Mouse (Mus musculus): ENCODE measurements around the gene Cdc42ep2. TPM values are rescaled to one million over a fixed set of nuclear protein-coding genes. Genes with fewer than 3 reads are reported as not detected.
"Not testable (repeated sequence)": the region's sequence is repeated elsewhere in the genome, so short reads cannot be mapped to it uniquely, and the experiment has no call there.

Gene Cdc42ep2
- total RNA-seq, 2 experiments from 2014 or later, result 11.4 TPM

- DNase-seq (ENCODE audit: low spot score in 2 of 2), result no peak
Measured at GRCm38 (mm10) chr19:5913007-5913719, 11.5 kb downstream of the Cdc42ep2 start, which contains the start of gene Dpf2. TSS of gene Dpf2 (minus strand) at chr19:5913010.

- DNase-seq (ENCODE audit: low spot score in 2 of 2), result peak; percentile 97 to 99
Measured at GRCm38 (mm10) chr19:5912103-5913006, 12.3 kb downstream of the Cdc42ep2 start.

DNA sequence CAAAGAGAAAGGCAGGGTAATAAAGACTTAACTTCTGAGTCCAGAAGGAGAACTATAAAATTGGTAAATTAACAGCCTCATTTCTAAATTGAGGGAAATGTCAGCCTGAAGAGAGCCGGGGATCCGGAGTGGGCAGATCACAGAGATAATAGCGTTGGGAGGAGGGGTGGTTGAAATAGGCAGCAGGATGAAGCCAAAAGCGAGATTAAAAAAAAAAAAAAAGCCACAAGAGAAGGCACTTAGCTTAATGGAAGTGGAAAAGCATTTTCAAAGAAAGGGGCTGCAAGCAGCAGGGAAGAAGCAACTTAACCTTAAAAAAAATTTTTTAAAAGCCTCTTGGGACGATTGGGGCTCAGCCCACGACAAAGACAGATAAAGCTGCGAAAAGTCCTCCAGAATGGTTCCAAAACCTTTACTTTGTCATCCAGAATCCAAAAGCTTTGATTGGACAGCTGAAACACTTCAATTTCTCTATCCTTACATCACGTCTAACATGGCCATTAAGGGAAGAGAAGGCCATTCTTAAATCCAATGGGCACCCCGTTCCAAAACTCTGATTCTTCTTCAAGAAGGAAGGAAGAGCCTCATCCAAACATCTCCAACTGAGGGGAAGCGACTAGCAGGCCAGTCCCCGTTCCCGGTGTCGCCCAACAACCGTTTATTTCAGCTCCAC is 13.1 kb downstream of the Cdc42ep2 start:
- DNase-seq (ENCODE audit: low spot score in 2 of 2), result no peak

DNA sequence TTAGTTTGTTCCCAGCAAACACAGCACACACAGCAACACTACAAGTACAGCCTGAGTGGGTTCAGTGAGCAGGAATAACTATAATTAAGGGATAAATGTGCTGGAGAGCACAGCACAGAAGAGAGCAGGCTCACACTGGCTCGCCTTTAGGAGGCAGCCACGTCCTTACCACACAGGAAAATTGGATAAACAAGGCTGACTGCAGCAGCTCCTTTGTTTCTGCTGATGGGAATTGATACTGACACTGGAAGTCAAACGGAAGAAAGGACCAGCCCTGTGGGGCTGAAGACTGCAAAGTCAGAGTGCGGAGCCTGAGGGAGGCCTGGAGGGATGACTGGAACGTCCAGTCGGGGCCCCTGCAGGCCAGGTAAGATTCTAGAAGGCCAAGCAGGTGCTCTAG is 14.4 kb downstream of the Cdc42ep2 start:
- no peak for DNase-seq (ENCODE audit: low spot score in 2 of 2)

- DNase-seq (ENCODE audit: low spot score in 2 of 2), result no peak
Measured at GRCm38 (mm10) chr19:5907275-5907674, 17.3 kb downstream of the Cdc42ep2 start.

DNA sequence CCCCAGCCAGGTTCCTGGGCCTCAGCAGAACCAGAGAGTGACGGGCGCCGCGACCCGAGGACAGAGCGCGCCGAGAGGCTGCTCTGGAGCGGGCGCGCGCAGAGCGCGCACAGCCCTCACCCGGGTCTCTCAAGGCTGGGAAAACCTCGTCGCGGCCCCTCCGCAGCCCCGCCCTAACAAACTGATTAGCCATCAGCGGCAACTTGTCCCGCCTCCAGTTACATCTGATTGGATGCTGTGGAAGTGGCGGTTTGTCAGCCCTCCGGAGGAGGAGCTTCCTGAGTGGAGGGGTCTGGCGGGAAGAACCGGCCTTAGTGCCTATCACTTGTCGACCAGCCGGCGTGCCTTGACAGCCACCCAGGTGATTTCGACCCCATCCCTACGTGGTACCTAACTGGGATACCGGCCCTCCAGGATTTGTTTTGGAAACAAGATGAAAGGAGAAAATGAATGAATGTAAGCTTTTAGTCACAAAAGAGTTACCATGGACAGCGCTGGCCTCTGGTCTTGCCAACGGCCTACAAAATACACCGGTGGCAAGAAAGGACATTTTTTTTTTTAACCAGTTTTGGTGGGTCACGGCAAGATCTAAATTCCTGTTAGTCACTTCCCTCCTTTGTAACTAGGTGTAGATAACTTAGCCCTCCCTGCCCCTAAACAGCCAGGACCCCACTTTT is 30.5 kb downstream of the Cdc42ep2 start, which contains the start of gene Tigd3:
TSS of gene Tigd3 (minus strand) at position 148 of the 677 bp plus-strand sequence.
- DNase-seq (ENCODE audit: low spot score in 2 of 2), result peak; percentile 78 to 91

GRCm38 (mm10) chr19:5893282-5894001 is 31.2 kb downstream of the Cdc42ep2 start:
- no peak for DNase-seq (ENCODE audit: low spot score in 2 of 2)

DNA sequence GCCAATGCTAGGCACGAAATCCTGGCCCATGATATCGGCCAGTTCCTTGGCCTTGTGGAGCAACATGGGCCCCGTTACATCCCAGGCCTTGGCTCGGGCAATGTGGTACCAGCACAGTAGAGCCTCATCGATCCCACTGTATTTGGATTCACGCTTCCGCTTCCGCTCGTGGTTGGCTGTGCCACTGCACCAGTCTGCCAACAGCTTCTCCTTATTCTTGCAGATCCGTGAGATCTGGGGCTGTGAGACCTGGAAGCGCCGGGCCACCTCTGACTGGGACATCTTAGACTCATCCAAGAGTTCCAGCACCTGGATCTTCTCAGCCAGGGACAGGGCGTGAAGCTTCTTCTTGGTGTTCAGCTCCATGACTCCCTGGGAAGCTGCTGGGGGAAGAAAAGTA is 31.9 kb downstream of the Cdc42ep2 start:
- DNase-seq (ENCODE audit: low spot score in 2 of 2), result no peak

DNA sequence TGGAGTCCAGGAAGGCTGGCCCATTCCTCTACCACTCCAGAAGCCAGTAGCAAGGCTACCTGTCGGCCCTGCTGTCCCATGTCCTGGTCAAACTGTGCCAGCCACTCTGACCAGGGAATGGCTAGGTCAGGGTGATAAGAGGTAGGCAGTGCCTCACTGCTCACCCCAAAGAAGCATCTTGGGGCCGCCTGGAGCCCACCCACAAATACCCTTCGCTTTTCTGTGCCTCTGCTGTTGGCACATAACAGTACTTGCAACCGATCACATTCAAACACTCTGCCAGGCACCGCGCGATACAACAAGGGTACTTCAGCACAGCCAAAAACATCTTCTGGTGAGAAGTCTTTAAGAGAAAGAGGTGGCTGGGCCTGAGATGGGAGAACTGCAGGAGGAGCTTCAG is 32.4 kb downstream of the Cdc42ep2 start:
- DNase-seq (ENCODE audit: low spot score in 2 of 2), result no peak

- DNase-seq (ENCODE audit: low spot score in 2 of 2), result no peak
Measured at GRCm38 (mm10) chr19:5891521-5892258, 32.9 kb downstream of the Cdc42ep2 start.

- no peak for DNase-seq (ENCODE audit: low spot score in 2 of 2)
Measured at GRCm38 (mm10) chr19:5889211-5889610, 35.4 kb downstream of the Cdc42ep2 start.

GRCm38 (mm10) chr19:5887234-5887815 is 37.3 kb downstream of the Cdc42ep2 start:
- DNase-seq (ENCODE audit: low spot score in 2 of 2), result no peak

- DNase-seq (ENCODE audit: low spot score in 2 of 2), result no peak
Measured at GRCm38 (mm10) chr19:5885838-5886237, 38.8 kb downstream of the Cdc42ep2 start.

- no peak for DNase-seq (ENCODE audit: low spot score in 2 of 2)
Measured at GRCm38 (mm10) chr19:5883935-5884334, 40.7 kb downstream of the Cdc42ep2 start.

GRCm38 (mm10) chr19:5882079-5882478 is 42.5 kb downstream of the Cdc42ep2 start:
- DNase-seq (ENCODE audit: low spot score in 2 of 2), result not testable (repeated sequence)

- DNase-seq (ENCODE audit: low spot score in 2 of 2), result no peak
Measured at GRCm38 (mm10) chr19:5881155-5881554, 43.5 kb downstream of the Cdc42ep2 start.

DNA sequence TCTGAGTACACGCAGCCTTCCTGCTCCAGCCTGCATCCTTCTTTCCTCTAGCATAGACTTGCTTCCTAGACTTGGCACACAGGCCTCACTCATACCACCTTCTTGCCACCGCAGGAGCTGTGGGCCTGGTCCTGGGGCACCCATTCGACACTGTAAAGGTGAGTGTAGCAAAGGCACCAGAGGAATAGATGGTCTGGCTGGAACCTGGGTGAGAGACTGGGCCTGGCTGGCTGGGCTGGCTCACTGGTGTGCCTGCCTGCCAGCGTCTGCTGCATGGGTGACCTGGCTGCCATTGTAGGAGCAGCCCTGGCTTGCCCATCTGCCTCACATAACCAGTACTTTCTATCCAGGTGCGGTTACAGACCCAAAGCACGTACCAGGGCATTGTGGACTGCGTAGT is 44.9 kb downstream of the Cdc42ep2 start:
- no peak for DNase-seq (ENCODE audit: low spot score in 2 of 2)

DNA sequence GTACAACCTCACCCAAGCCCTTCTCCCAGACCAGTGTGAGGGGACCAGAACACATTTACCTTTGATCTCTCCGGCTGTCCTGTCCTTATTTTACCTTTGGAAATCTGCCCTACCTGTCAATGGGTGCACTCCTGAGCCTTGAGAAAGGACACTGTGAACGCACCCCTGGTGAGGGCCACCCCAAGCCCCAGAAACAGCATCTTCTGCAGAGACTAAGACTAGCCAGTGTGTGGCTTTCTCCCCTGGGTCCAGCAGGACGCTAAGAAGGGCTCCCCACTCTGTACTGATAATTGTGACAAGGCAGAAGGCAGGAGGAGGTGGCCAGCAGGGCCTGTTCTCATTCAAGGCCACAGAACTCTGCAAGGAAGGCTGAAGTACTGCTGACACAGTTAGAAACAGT is 45.7 kb downstream of the Cdc42ep2 start:
- DNase-seq (ENCODE audit: low spot score in 2 of 2), result no peak

GRCm38 (mm10) chr19:5878362-5878722 is 46.3 kb downstream of the Cdc42ep2 start:
- DNase-seq (ENCODE audit: low spot score in 2 of 2), result peak in 1 of 2 experiments; percentile 71

All from adrenal gland, postnatal 4 days (tissue).